Mouse (Mus musculus) CD4-positive helper T cell, adult 2 months (primary cell): Measurements from ENCODE around the gene Saxo2.

Experiments used
- DNase-seq: peaks from one replicate; pipeline ENCODE4 v3.0.0-alpha.2; 2012; ENCODE audit warnings: low read depth, missing footprints, low spot score

Saxo2 gene

DNA sequence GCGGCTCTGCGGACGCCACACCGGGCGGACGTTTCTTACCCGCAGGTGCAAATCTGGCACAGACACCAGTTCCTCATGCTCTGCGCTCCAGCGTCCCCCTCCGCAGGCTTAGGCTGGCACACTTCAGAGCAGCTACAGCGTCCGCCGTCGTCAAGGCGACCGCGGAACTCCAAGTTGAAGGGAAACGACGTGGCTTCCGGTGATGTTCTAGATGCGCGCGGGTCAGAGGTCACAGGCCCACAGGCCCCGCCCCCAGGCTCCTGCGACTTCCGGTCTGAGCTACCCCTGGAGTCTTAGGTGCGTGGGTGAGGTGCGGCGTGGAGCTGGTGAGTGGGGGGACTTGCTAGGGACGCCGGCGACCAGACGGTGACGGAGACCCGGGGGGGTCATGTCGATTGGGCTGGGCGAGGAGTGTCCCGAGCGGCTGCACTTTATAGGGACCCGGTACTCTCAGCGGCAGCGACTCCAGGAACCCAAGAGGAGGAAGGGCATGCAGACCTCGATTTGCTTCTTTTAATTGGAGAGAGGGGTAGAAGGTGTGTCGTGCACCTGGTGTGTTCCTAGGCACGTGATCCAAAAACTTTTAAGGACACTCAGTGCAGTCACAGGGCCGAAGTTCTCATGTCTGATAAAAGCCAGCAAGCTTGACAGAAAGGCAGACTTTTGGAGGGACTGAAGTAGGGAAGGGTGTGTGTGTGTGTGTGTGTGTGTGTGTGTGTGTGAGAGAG lies at the start of gene Saxo2, which contains the start of gene Efl1:
TSS of gene Saxo2 (minus strand) at position 176 of the 728 bp plus-strand sequence.
TSS of gene Efl1 (plus strand) at position 262 of the 728 bp plus-strand sequence.
- DNase-seq, result peak; percentile 97

GRCm38 (mm10) chr7:82697668-82698067 lies 49.3 kb upstream of the Saxo2 start:
- DNase-seq, result peak; percentile 36

- peak; percentile 13 for DNase-seq
These were observed 42.9 kb upstream of the Saxo2 start for GRCm38 (mm10) chr7:82691021-82691738.

DNA sequence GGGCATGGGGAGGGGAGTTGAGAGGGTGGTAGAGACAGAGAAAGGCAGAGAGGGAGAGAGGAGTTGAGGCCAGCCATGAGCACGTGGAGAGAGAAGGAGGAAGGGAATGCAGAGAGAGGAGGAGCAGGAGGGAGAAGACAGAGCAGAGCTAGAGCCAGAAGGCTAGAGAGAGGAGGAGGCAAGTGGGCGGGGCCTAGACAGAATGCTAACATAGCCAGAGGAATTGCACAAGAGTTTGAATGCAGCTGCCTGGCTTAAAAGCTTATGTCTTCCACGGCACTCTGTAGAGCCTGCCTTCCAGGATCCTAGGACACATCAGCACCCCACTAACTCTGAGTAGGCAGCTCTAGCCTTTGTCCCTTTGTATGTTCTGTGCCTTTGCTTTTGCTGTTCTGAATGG lies 40.4 kb upstream of the Saxo2 start:
- DNase-seq, result no peak

DNA sequence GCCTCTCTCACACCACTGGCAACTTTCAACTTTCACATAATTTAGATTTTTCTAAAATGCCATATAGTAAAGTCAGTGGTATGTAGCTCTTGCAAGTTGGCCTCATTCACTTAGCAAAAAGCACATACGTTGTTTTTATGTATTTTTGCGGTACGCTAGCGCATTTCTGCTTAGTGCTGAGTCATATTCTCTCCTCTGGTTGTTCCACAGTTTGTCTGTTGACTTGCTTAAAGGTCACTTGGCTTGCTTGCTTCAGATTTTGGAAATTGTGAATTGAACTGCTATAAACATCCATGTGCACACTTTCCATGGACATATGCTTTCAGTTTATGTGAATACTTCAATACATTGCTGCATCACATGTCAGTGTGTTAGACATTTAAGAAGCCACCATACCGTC lies 31.6 kb upstream of the Saxo2 start:
- DNase-seq, result no peak

- no peak for DNase-seq
These were observed 28.5 kb upstream of the Saxo2 start for GRCm38 (mm10) chr7:82676834-82677233.

DNA sequence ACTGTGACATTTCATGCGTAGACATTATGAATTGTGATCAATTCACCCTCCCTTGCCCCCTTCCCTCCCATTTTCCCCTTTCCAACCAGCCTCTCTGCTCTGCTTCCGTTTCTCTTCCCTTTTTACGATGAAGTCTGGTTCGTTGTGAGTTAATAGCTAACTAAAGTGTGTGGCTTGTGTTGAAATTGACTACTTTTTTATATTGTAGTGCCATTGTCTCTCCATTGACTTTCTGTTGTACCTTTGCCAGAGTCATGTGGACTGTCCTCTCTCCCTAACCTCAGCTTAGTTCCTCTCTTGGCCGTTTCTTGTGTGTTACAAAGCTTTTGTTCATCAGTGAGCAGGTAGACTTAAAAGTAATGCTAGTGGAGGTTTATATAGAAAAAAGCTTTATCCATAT lies 27.7 kb upstream of the Saxo2 start:
- no peak for DNase-seq

GRCm38 (mm10) chr7:82664604-82665003 lies 16.3 kb upstream of the Saxo2 start:
- no peak for DNase-seq

GRCm38 (mm10) chr7:82649081-82649445 lies 735 bp upstream of the Saxo2 start:
- DNase-seq, result peak; percentile 75

GRCm38 (mm10) chr7:82647909-82648308 lies 419 bp downstream of the Saxo2 start:
- no peak for DNase-seq

- no peak for DNase-seq
These were observed 1.1 kb downstream of the Saxo2 start for GRCm38 (mm10) chr7:82647183-82647582.

DNA sequence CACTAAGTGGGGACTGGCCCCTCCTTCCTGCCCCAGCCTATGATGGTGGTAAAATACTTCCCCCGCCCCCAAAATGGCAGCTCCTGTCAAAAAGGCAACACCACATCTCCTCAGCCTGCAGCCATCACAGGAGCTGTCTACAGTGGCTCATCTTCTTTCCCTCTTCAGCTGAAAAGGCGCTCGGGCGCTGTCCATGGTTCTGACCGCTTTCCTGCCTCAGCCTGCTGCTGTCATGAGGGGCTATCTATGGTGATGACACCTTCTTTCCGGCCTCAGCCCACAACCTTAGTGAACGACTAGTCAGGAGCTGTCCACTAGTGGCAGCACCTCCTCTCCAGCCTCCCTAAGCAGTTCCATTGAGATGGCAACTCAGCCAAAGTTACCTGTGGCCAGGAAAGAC lies 23.0 kb downstream of the Saxo2 start:
- DNase-seq, result peak; percentile 36

DNA sequence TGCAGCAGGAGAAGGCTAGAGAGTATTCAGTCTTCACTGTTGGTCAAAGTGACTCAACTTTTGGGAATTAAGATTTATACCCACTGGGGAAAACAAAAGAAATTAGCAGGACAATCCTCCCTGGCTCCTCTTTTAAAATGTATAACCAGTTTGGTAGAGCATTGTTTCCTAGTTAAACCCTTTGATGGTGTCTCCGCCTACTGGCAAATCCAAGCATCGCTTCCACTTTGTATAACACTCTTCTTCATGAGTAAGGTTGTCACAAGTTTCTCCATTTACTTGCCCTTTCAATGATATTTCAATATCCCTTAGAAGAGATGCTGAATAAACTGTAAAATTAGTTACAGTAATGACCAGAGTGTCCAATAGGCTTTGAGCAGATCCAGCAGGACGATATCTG lies 38.7 kb downstream of the Saxo2 start:
- no peak for DNase-seq

- no peak for DNase-seq
These were observed 42.9 kb downstream of the Saxo2 start for GRCm38 (mm10) chr7:82605425-82605824.

DNA sequence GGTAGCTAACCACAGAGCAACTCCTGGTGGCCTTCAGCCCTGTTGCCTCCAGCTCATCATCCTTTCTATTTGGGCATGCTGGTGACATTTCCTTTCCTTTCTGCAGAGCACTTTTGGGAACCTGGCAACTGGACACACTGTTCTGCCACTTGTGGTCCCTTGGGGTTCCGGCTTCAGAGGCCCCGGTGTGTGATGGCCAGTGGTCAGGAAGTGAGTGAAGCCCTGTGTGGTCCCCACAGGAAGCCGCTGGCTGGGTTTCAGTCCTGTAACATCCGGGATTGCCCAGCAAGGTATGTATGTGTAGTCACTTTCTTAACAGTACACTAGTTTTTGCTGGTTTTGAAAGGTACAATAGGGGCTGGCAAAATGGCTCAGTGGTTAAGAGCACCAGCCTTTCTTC lies 46.3 kb downstream of the Saxo2 start:
- DNase-seq, result no peak

DNA sequence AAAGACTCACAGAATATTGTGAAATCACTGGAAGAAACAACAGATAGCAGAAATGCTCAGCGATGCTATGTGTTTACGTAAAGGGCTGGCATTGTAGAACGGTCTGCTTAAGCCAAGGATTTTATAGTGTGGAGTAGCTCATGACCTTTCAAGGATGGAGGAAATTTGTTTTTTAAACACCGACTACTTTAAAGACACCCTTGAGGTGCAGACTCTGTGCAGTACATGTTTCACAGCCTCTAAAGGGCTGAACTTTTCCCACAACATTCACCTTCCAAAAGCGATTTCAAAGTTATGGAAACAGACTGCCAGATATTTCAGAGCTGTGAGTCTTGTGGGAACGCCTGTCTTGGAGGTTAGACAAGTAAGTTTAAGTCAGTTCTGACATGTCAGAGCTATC lies 57.4 kb downstream of the Saxo2 start:
- DNase-seq, result no peak
